Mouse (Mus musculus) intestine, postnatal 0 days (tissue): Measurements from ENCODE around the gene AU018091. TPM values are rescaled to one million over a fixed set of nuclear protein-coding genes. Genes with fewer than 3 reads are reported as not detected.
"Not testable (repeated sequence)": the region's sequence is repeated elsewhere in the genome, so short reads cannot be mapped to it uniquely, and the experiment has no call there.

Experiments used
- ATAC-seq: fragments of 200-750 bp; cut with Nextera tagmentation; 2 replicates; pipeline ENCODE4 v1.8.0; 2017; ENCODE audit warnings: mild to moderate bottlenecking, moderate TSS enrichment, moderate library complexity
- H3K27ac ChIP-seq: fragments of 300-500 bp; sonication (generic); 2 replicates; pipeline ENCODE4 v1.5.1; 2014; ENCODE audit warnings: mild to moderate bottlenecking, low read depth, low read length, moderate library complexity
- H3K27me3 ChIP-seq: fragments of 300-500 bp; sonication (generic); replicated peaks from 2 replicates; pipeline ENCODE4 v1.6.1; 2014; ENCODE audit warnings: low read length, mixed read lengths; ENCODE audit not compliant: control insufficient read depth, insufficient read depth
- H3K36me3 ChIP-seq: fragments of 300-500 bp; sonication (generic); 2 replicates; pipeline ENCODE4 v1.6.1; 2014; ENCODE audit warnings: mild to moderate bottlenecking, moderate library complexity; ENCODE audit not compliant: control insufficient read depth, insufficient read depth
- H3K4me1 ChIP-seq: fragments of 300-500 bp; sonication (generic); replicated peaks from 2 replicates; pipeline ENCODE4 v1.6.1; 2014; ENCODE audit warnings: antibody characterized with exemption, low read length, mixed read lengths; ENCODE audit not compliant: control insufficient read depth, insufficient read depth
- H3K4me2 ChIP-seq: fragments of 300-500 bp; sonication (generic); replicated peaks from 2 replicates; pipeline ENCODE4 v1.6.1; 2014; ENCODE audit warnings: low read depth, mild to moderate bottlenecking, moderate library complexity
- H3K4me3 ChIP-seq: fragments of 300-500 bp; sonication (generic); 2 replicates; pipeline ENCODE4 v1.5.1; 2014; ENCODE audit warnings: low read depth, low read length
- H3K9ac ChIP-seq: fragments of 300-500 bp; sonication (generic); 2 replicates; pipeline ENCODE4 v1.6.1; 2014; ENCODE audit warnings: mild to moderate bottlenecking, low read depth, low read length
- H3K9me3 ChIP-seq: fragments of 300-500 bp; sonication (generic); 2 replicates; pipeline ENCODE4 v1.6.1; 2016; ENCODE audit warnings: mixed run types; ENCODE audit not compliant: control insufficient read depth
- CTCF ChIP-seq: sonication (generic); IDR thresholded peaks from 2 replicates; pipeline ENCODE4 v1.5.1; 2016; ENCODE audit warnings: low read depth, mild to moderate bottlenecking, control low read depth, antibody characterized with exemption, moderate library complexity
- WGBS: fragments of 180-500 bp; shearing (Covaris S2); extraction: QIAGEN DNeasy Blood & Tissue Kit; methylation state at CpG from one replicate; pipeline ENCODE4 v1.1.7; 2014; 5-methylcytosine and 5-hydroxymethylcytosine counted together
- polyA plus RNA-seq: library from polyadenylated mRNA; unstranded; fragments of >200 nt; fragmentation: Nextera tagmentation; extraction: Ambion mirVana; gene quantifications from 2 replicates; pipeline ENCODE4 v1.2.1, GENCODE M21; 2015

Gene AU018091
- polyA plus RNA-seq, 1 experiment from 2014 or later, result not detected

- no peak for ATAC-seq
- H3K4me3 ChIP-seq, result no peak overlapping the region
- TF ChIP-seq CTCF, result no peak
Measured at GRCm38 (mm10) chr7:3195850-3196249, 26.8 kb upstream of the AU018091 start.

GRCm38 (mm10) chr7:3194531-3194930, 25.5 kb upstream of the AU018091 start:
- WGBS, result 91% methylated on average over 4 of the region's 4 CpGs
- H3K9ac ChIP-seq, result no peak overlapping the region
- no peaks in the 10 kb centered on the region for H3K4me1 ChIP-seq
- no peaks in the 10 kb centered on the region for H3K27me3 ChIP-seq
- TF ChIP-seq CTCF, result no peak
- no peak overlapping the region for H3K27ac ChIP-seq
- ATAC-seq, result no peak
- H3K36me3 ChIP-seq, result no peaks in the 10 kb centered on the region
- H3K4me2 ChIP-seq, result no peak overlapping the region
- no peak overlapping the region for H3K4me3 ChIP-seq
- no peaks in the 10 kb centered on the region for H3K9me3 ChIP-seq

More at GRCm38 (mm10) chr7:3195850-3196249, 26.8 kb upstream of the AU018091 start:
- Histone ChIP-seq H3K36me3 (no peaks in the 10 kb centered on the region), H3K4me2 (no peak overlapping the region), H3K27ac (no peak overlapping the region), H3K4me1 (no peaks in the 10 kb centered on the region), H3K27me3 (no peaks in the 10 kb centered on the region), H3K9ac (no peak overlapping the region), H3K9me3 (no peaks in the 10 kb centered on the region)
- WGBS, result 68% methylated on average over 5 of the region's 5 CpGs

DNA sequence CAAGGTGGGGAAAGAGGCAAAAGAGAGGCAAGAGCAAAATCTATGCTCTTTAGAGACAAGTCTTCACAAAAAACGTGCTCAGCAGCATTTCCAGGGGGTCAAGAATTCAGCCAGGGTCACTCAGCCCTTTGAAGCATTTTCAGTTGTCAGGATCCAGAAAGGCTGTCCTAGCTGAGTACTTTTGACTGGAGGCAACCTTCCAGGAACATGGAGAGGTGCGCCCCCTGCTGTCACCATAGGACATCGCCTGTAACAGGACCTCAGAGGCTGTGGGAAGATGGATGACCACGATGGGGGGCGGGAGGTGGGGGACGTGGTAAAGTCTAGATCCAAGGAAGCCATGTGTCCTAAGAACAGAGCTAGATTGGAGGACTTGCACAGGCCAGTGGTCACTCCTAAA, 24.9 kb upstream of the AU018091 start:
- TF ChIP-seq CTCF, result peak; percentile 52
- no peak for ATAC-seq
- WGBS, result 8% methylated on average over 6 of the region's 6 CpGs
- Histone ChIP-seq H3K4me2 (no peak overlapping the region), H3K27me3 (no peaks in the 10 kb centered on the region), H3K4me1 (no peaks in the 10 kb centered on the region), H3K9me3 (no peaks in the 10 kb centered on the region), H3K4me3 (no peak overlapping the region), H3K27ac (no peak overlapping the region), H3K36me3 (no peaks in the 10 kb centered on the region), H3K9ac (no peak overlapping the region)

DNA sequence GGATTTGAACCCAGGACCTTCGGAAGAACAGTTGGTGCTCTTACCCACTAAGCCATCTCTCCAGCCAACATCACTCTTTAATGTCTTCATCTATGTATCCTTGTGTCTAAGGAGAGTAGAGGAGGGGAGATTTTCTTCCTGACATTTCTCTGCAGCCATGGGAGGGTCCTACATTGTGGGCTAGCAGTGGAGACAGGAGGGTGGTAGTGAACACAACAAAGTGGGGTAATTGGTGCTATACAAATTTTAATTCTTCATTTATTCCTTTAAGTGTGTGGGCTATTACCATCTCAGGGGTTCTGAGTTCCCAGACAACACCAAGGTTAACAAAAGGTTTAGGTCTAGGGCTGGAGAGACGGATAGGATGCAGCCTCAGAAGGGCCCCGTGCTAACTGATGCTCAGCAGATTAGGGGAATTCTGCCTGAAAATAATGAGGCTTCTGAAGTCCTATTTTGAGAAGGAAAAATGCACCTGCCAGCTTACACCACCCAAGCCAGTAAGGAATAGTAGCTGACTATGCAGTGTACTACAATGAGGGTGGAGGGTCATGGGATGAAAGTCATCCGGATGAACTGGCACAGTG, 24.1 kb upstream of the AU018091 start:
- no peaks in the 10 kb centered on the region for H3K27me3 ChIP-seq
- H3K9me3 ChIP-seq, result no peaks in the 10 kb centered on the region
- TF ChIP-seq CTCF, result no peak
- no peaks in the 10 kb centered on the region for H3K36me3 ChIP-seq
- H3K4me2 ChIP-seq, result no peak overlapping the region
- no peaks in the 10 kb centered on the region for H3K4me1 ChIP-seq
- H3K27ac ChIP-seq, result no peak overlapping the region
- no peak overlapping the region for H3K4me3 ChIP-seq
- no peak for ATAC-seq
- H3K9ac ChIP-seq, result no peak overlapping the region
- WGBS, result 82% methylated on average over 4 of the region's 4 CpGs

DNA sequence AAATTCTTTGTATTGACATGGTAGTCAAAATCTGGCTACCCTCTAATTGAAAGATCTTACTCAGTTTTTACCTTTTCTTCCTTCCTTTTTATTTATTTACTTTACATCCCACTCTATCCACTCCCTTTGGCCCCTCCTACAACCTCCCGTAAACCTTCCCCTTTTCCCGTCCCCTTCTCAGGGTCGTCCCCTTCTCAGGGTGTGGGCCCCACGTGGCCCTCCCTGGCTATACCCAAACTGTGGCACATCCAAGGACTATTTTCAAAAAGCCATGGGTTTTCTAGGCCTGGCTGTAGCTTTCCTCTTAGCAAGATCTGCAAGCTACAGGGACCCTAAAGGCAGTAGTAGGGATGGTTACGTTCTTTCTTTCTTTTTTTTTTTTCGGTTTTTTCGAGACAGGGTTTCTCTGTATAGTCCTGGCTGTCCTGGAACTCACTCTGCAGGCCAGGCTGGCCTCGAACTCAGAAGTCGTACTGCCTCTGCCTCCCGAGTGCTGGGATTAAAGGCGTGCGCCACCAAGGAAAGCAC, 23.0 kb upstream of the AU018091 start:
- Histone ChIP-seq H3K27me3 (no peaks in the 10 kb centered on the region), H3K4me1 (no peaks in the 10 kb centered on the region), H3K4me2 (no peak overlapping the region), H3K36me3 (no peaks in the 10 kb centered on the region), H3K4me3 (no peak overlapping the region), H3K9me3 (no peaks in the 10 kb centered on the region), H3K27ac (no peak overlapping the region), H3K9ac (no peak overlapping the region)
- ATAC-seq, result no peak
- 89% methylated on average over 12 of the region's 12 CpGs for WGBS
- TF ChIP-seq CTCF, result no peak

- not testable (repeated sequence) for H3K36me3 ChIP-seq, H3K27ac ChIP-seq, H3K4me1 ChIP-seq, H3K27me3 ChIP-seq, H3K9me3 ChIP-seq, H3K4me3 ChIP-seq, H3K4me2 ChIP-seq, ATAC-seq, H3K9ac ChIP-seq
- WGBS, result 93% methylated on average over 2 of the region's 2 CpGs
Measured at GRCm38 (mm10) chr7:3186726-3187125, 17.7 kb upstream of the AU018091 start.
